Mouse (Mus musculus) bone marrow macrophage, adult 2 months (primary cell): Measurements from ENCODE around the gene Fbxo45.

Experiments used
- CTCF ChIP-seq: IDR thresholded peaks from 2 replicates; pipeline ENCODE4 v1.5.1; 2012; ENCODE audit warnings: low read depth, mild to moderate bottlenecking, low read length, moderate library complexity
- POLR2A ChIP-seq: IDR thresholded peaks from 2 replicates; pipeline ENCODE4 v1.6.1; 2012; ENCODE audit warnings: mild to moderate bottlenecking, low read depth, low read length, borderline replicate concordance

DNA sequence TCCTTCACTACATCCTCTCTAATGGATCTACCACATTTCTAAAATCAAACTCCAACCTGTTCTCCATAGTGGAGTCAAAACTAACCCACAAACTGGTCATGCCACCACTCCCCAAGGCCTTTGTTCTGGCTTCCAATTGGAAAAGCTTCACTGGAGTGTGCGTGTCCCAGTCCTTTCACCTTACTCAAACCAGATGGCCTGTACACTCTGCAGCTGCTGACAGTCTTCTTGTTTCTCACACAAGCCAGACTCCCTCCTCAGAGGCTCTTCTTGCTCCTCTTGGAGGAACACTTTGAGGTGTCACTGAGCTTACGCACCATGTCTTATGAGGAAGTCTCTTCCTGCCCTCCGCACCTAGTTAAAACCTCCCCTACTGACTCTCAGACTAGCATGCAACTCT, 3.1 kb downstream of the Fbxo45 start:
- TF ChIP-seq POLR2A (no peak), CTCF (no peak)
